Mouse (Mus musculus): ENCODE measurements at regions not wholly inside any gene's neighbourhood (a gene's known extent, or its start where the extent isn't known, plus 50 kb on each side); places are given as distances from the start of the nearest gene placed in this dataset.
"Not testable (repeated sequence)": the region's sequence is repeated elsewhere in the genome, so short reads cannot be mapped to it uniquely, and the experiment has no call there.

- H3K36me3 ChIP-seq (replicated peaks in 1 of 2; ENCODE audit: control insufficient read depth in 1 of 2, insufficient read depth in 1 of 2, low read length in 1 of 2); H3K27ac ChIP-seq (ENCODE audit: insufficient read depth, low read depth); H3K4me1 ChIP-seq (ENCODE audit: control insufficient read depth in 1 of 2, insufficient read depth in 2 of 2); H3K4me2 ChIP-seq (ENCODE audit: insufficient read depth, low read depth, poor library complexity, severe bottlenecking); dilution Hi-C loops (cut with MboI; ENCODE audit: extremely low pct_ligation_motif_present, extremely low pct_unique_long_range_greater_than_20kb, low sequenced_read_pairs); H3K9me3 ChIP-seq (replicated peaks; ENCODE audit: low read length); H3K9ac ChIP-seq (ENCODE audit: insufficient read depth, low read depth); in situ Hi-C loops (cut with MboI; ENCODE audit: low pct_ligation_motif_present, low pct_unique_long_range_greater_than_20kb, low sequenced_read_pairs); H3K27me3 ChIP-seq (replicated peaks); H3K4me3 ChIP-seq (replicated peaks in 1 of 3; ENCODE audit: low read depth in 2 of 3, low read length in 2 of 3, poor library complexity in 1 of 3); H3K79me2 ChIP-seq (replicated peaks; ENCODE audit: control insufficient read depth, extremely low read depth, insufficient read depth, poor library complexity, severe bottlenecking); DNase-seq (ENCODE audit: extremely low read depth): not testable (repeated sequence)
Observed at GRCm38 (mm10) chr7:106616932-106617331, 63.5 kb downstream of the Olfr693 start.

- Histone ChIP-seq H3K4me2 (ENCODE audit: insufficient read depth, low read depth, poor library complexity, severe bottlenecking) (no peak overlapping the region), H3K27ac (ENCODE audit: insufficient read depth, low read depth) (no peak overlapping the region), H3K4me1 (ENCODE audit: control insufficient read depth in 1 of 2, insufficient read depth in 2 of 2) (no peaks in the 10 kb centered on the region), H3K36me3 (replicated peaks in 1 of 2; ENCODE audit: control insufficient read depth in 1 of 2, insufficient read depth in 1 of 2, low read length in 1 of 2) (peaks cover 0 to 9% of the 10 kb centered on the region in 2 experiments), H3K79me2 (replicated peaks; ENCODE audit: control insufficient read depth, extremely low read depth, insufficient read depth, poor library complexity, severe bottlenecking) (no peaks in the 10 kb centered on the region), H3K9me3 (replicated peaks; ENCODE audit: low read length) (no peaks in the 10 kb centered on the region), H3K27me3 (replicated peaks) (no peaks in the 10 kb centered on the region), H3K9ac (ENCODE audit: insufficient read depth, low read depth) (no peak overlapping the region), H3K4me3 (replicated peaks in 1 of 3; ENCODE audit: low read depth in 2 of 3, low read length in 2 of 3, poor library complexity in 1 of 3) (no peak overlapping the region)
- in situ Hi-C loops (cut with MboI; ENCODE audit: low pct_ligation_motif_present, low pct_unique_long_range_greater_than_20kb, low sequenced_read_pairs) (no loop called here), dilution Hi-C loops (cut with MboI; ENCODE audit: extremely low pct_ligation_motif_present, extremely low pct_unique_long_range_greater_than_20kb, low sequenced_read_pairs) (no loop called here)
- no peak for DNase-seq (ENCODE audit: extremely low read depth)
- TF ChIP-seq E2F4 (IDR thresholded peaks at IDR 0.05; ENCODE audit: insufficient replicate concordance, low read depth, low read length) (no peak), MXI1 (IDR thresholded peaks at IDR 0.05; ENCODE audit: low read depth, low read length) (no peak), USF1 (IDR thresholded peaks at IDR 0.05; ENCODE audit: low read depth, low read length) (no peak), BHLHE40 (IDR thresholded peaks at IDR 0.05; ENCODE audit: low read depth, low read length) (no peak), SMC3 (IDR thresholded peaks at IDR 0.05; ENCODE audit: low read depth, low read length) (no peak), IRF4 (IDR thresholded peaks at IDR 0.05; ENCODE audit: low read depth, low read length) (no peak), MYC (IDR thresholded peaks at IDR 0.05; ENCODE audit: low read depth, low read length) (no peak), MEF2A (IDR thresholded peaks at IDR 0.05; ENCODE audit: borderline replicate concordance, low read depth, low read length) (no peak), TBP (conservative IDR thresholded peaks at IDR 0.05; ENCODE audit: low read depth, low read length) (no peak), RCOR1 (conservative IDR thresholded peaks at IDR 0.05; ENCODE audit: low read depth, low read length) (no peak), EP300 (IDR thresholded peaks at IDR 0.05; ENCODE audit: low read length) (no peak), CTCF (conservative IDR thresholded peaks at IDR 0.05 in 1 of 2, IDR thresholded peaks at IDR 0.05 in 1 of 2; ENCODE audit: low read depth in 2 of 2, low read length in 2 of 2) (no peak), HCFC1 (IDR thresholded peaks at IDR 0.05; ENCODE audit: low read depth, low read length) (no peak), RAD21 (IDR thresholded peaks at IDR 0.05; ENCODE audit: low read depth, low read length) (no peak), USF2 (conservative IDR thresholded peaks at IDR 0.05; ENCODE audit: low read depth, low read length) (no peak), MAZ (IDR thresholded peaks at IDR 0.05; ENCODE audit: low read depth, low read length) (no peak), ZNF384 (IDR thresholded peaks at IDR 0.05; ENCODE audit: low read depth, low read length) (no peak), ELF1 (IDR thresholded peaks at IDR 0.05; ENCODE audit: low read depth, low read length) (no peak), MAX (IDR thresholded peaks at IDR 0.05; ENCODE audit: low read length) (no peak)
Observed at GRCm38 (mm10) chr7:106612723-106613122, 67.7 kb downstream of the Olfr693 start.
